Mouse (Mus musculus) gastrocnemius, postnatal 36 days (tissue): ENCODE measurements around the gene Il12a. TPM values are rescaled to one million over a fixed set of nuclear protein-coding genes. Genes with fewer than 3 reads are reported as not detected.

ENCODE experiments used
- DNase-seq, 2 experiments: peaks; one replicate each; pipeline ENCODE4 v3.0.0; 2022
- intact Hi-C: fragments of 180-260 bp; cut with DNase I; formaldehyde crosslinking; loops from one replicate; pipeline ENCODE4 v1.15.1; 2025
- long read RNA-seq, 2 experiments: library from polyadenylated mRNA; stranded (forward); transcript quantifications; one replicate each; pipeline ENCODE4 v2.0.0; 2021
- total RNA-seq, 2 experiments: library from RNA; stranded (reverse); gene quantifications; 2 replicates each; pipeline ENCODE4 v1.2.3; 2021

Il12a gene
- 1 to 10 TPM; 3.9 to 7.3 TPM for total RNA-seq
- long read RNA-seq, experiment 1, transcript Il12a-203 (5 exons, 639 nt): major isoform, 5 of 70 reads
- long read RNA-seq, experiment 1, partial matches to known transcripts: 1 of 70 reads
- long read RNA-seq, experiment 1, other reads (novel, unspliced or antisense): 64 of 70 reads
- long read RNA-seq, experiment 2, transcript Il12a-203 (5 exons, 639 nt): major isoform, 9 of 117 reads
- long read RNA-seq, experiment 2, partial matches to known transcripts: 0 of 117 reads
- long read RNA-seq, experiment 2, other reads (novel, unspliced or antisense): 108 of 117 reads

- intact Hi-C loops: no loop called here
- no peak for DNase-seq
Measured at GRCm38 (mm10) chr3:68690344-68690743, at the start of gene Il12a. Il12a (plus strand) TSS chr3:68690644.

- DNase-seq: no peak
- intact Hi-C loops: no loop called here
Measured at GRCm38 (mm10) chr3:68642935-68643334, 47.5 kb upstream of the Il12a start.

GRCm38 (mm10) chr3:68646387-68647130 lies 43.9 kb upstream of the Il12a start:
- no peak for DNase-seq
- intact Hi-C loops: loop anchor here (2.0 to 5.0 kb wide), 2 partner anchors 51 to 62 kb away; no protein-coding TSS in a partner anchor

GRCm38 (mm10) chr3:68647282-68647681 lies 43.2 kb upstream of the Il12a start:
- DNase-seq: no peak
- intact Hi-C loops: loop anchor here (2.0 to 5.0 kb wide), 2 partner anchors 50 to 62 kb away; no protein-coding TSS in a partner anchor

- intact Hi-C loops: no loop called here
- no peak for DNase-seq
Measured at GRCm38 (mm10) chr3:68650251-68650650, 40.2 kb upstream of the Il12a start.

GRCm38 (mm10) chr3:68656607-68657352 lies 33.7 kb upstream of the Il12a start:
- intact Hi-C loops: loop anchor here (2.0 kb wide), 1 partner anchor 18 kb away; no protein-coding TSS in a partner anchor
- DNase-seq: no peak

- DNase-seq: no peak
- intact Hi-C loops: loop anchor here (2.0 kb wide), 1 partner anchor 17 kb away; no protein-coding TSS in a partner anchor
Measured at GRCm38 (mm10) chr3:68657589-68658245, 32.7 kb upstream of the Il12a start.

GRCm38 (mm10) chr3:68659996-68660395 lies 30.4 kb upstream of the Il12a start:
- no peak for DNase-seq
- intact Hi-C loops: no loop called here

- intact Hi-C loops: no loop called here
- DNase-seq: no peak
Measured at GRCm38 (mm10) chr3:68660538-68660937, 29.9 kb upstream of the Il12a start.

GRCm38 (mm10) chr3:68662386-68662785 lies 28.1 kb upstream of the Il12a start:
- no peak for DNase-seq
- intact Hi-C loops: no loop called here

GRCm38 (mm10) chr3:68664337-68664736 lies 26.1 kb upstream of the Il12a start:
- intact Hi-C loops: no loop called here
- DNase-seq: no peak

- DNase-seq: no peak
- intact Hi-C loops: no loop called here
Measured at GRCm38 (mm10) chr3:68666377-68666776, 24.1 kb upstream of the Il12a start.

- DNase-seq: no peak
- intact Hi-C loops: no loop called here
Measured at GRCm38 (mm10) chr3:68667852-68668251, 22.6 kb upstream of the Il12a start.

GRCm38 (mm10) chr3:68669418-68669974 lies 20.9 kb upstream of the Il12a start:
- intact Hi-C loops: no loop called here
- DNase-seq: no peak

GRCm38 (mm10) chr3:68674721-68675120 lies 15.7 kb upstream of the Il12a start:
- intact Hi-C loops: loop anchor here (2.0 kb wide), 1 partner anchor 18 kb away; no protein-coding TSS in a partner anchor

GRCm38 (mm10) chr3:68675216-68675835 lies 15.1 kb upstream of the Il12a start:
- no peak for DNase-seq
- intact Hi-C loops: loop anchor here (2.0 kb wide), 1 partner anchor 19 kb away; no protein-coding TSS in a partner anchor

More at GRCm38 (mm10) chr3:68674721-68675120, 15.7 kb upstream of the Il12a start:
- DNase-seq: no peak

- no peak for DNase-seq
- intact Hi-C loops: loop anchor here (2.0 kb wide), 1 partner anchor 19 kb away; no protein-coding TSS in a partner anchor
Measured at GRCm38 (mm10) chr3:68675980-68676678, 14.3 kb upstream of the Il12a start.

GRCm38 (mm10) chr3:68676831-68677303 lies 13.6 kb upstream of the Il12a start:
- intact Hi-C loops: no loop called here
- peak; percentile 21 to 50 for DNase-seq
